Mouse (Mus musculus) gastrocnemius, postnatal 10 days (tissue): Measurements from ENCODE around the gene Kdm2a. TPM values are rescaled to one million over a fixed set of nuclear protein-coding genes. Genes with fewer than 3 reads are reported as not detected.
A peak's percentile ranks its signal among the peaks of the same experiment; 100 is the strongest.

Experiments used
- DNase-seq: peaks from one replicate; pipeline ENCODE4 v3.0.0; 2021; ENCODE audit warnings: mixed read lengths
- long read RNA-seq, 2 experiments: library from polyadenylated mRNA; stranded (forward); transcript quantifications; one replicate each; pipeline ENCODE4 v2.0.0; 2021
- total RNA-seq, 2 experiments: library from RNA; stranded (reverse); gene quantifications; 2 replicates each; pipeline ENCODE4 v1.2.3; 2021

The Kdm2a gene
- total RNA-seq: 10 to 100 TPM; 37.8 to 51.9 TPM
- long read RNA-seq, experiment 1, full-length matches to known transcripts: 1 of 13 reads
- long read RNA-seq, experiment 1, partial matches to known transcripts: 4 of 13 reads
- long read RNA-seq, experiment 1, other reads (novel, unspliced or antisense): 8 of 13 reads
- long read RNA-seq, experiment 2, full-length matches to known transcripts: 2 of 12 reads
- long read RNA-seq, experiment 2, partial matches to known transcripts: 3 of 12 reads
- long read RNA-seq, experiment 2, other reads (novel, unspliced or antisense): 7 of 12 reads

GRCm38 (mm10) chr19:4397798-4398629, at the start of gene Kdm2a:
Gene Kdm2a, minus strand, starts transcription at chr19:4398285.
- DNase-seq: peak; percentile 56

DNA sequence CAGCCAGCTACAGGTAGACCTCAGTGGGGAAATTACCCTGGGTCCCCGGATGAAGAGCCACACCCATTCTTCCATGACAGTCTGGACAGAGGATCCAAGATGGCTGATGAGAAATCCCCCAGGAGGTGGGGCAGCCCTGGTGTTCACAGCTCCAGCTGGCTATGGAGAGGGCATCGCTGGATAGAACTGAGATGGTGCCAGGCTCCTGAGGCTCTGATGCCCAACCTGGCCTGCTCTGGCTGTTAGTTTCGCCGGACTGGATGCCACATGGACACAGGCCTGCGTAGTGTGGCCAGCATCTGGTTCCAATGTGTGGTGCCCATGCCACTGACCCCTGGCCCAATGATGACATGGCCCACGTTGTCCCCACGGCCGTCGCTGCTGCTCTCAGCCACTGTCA, 49.4 kb upstream of the Kdm2a start:
- DNase-seq: no peak

- no peak for DNase-seq
Observed at GRCm38 (mm10) chr19:4446661-4447420, 48.8 kb upstream of the Kdm2a start.

- DNase-seq: peak; percentile 76
Observed at GRCm38 (mm10) chr19:4442408-4442807, 44.3 kb upstream of the Kdm2a start.

GRCm38 (mm10) chr19:4441621-4442161, 43.6 kb upstream of the Kdm2a start:
- no peak for DNase-seq

DNA sequence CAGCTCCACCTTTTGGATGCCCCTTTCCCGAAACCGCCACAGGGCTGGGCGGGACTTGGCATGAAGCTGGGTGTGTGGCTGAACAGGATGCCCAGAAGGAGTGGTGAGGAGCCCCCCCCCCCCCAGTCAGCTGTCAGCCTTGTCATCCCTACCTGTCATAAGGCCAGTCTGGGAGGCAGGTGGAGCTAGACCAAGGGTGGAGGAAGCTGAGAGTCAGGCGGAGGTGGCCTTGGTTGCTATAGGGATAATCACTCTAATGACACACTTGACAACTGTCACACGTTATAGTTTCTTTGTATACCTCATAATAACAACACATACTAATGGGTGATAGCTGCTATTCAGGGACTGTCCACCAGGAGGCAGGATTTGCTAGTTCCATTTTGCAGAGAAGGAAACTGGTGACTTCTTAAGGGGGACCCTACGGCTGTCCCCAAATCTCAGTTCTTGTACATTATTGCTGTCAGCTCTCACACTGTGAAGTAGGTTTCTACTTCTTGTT, 43.1 kb upstream of the Kdm2a start:
- DNase-seq: peak; percentile 45

GRCm38 (mm10) chr19:4440222-4440621, 42.1 kb upstream of the Kdm2a start:
- peak; percentile 22 for DNase-seq

DNA sequence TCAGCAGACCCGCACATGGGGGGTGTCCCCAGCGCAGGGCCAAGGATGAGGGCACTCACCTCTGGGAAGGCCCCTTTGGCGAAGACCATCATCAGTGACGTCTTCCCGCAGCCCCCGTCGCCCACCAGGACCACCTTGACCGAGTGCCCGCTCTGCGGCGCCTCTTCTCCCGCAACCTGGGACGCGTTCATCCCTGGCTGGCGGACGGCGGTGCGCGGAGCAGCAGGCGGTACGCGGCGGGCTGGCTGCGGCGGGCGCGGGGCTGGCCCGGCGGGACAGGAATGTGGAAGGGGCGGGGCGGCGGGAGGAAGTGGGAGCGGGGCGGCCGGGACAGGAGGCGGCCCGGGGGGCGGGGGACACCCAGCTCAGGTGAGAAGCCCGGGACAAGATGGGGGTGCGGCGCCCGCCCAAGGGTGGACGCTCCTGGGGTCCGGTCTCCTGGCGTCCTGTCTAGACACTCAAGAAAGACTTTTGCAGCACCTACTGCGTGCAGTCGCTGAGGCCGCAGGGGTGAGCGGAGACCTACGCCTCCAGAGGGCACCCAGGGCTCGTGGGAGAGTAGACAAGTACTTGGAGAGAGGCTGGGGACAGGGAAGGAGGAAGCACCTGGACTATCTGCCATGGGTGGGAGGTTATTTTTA, 41.2 kb upstream of the Kdm2a start, which contains the start of gene Rhod:
Gene Rhod, minus strand, starts transcription at position 272 of the 641 bp plus-strand sequence.
- DNase-seq: peak; percentile 65

GRCm38 (mm10) chr19:4438791-4439160, 40.7 kb upstream of the Kdm2a start:
- DNase-seq: no peak

- no peak for DNase-seq
Observed at GRCm38 (mm10) chr19:4437886-4438285, 39.8 kb upstream of the Kdm2a start.

DNA sequence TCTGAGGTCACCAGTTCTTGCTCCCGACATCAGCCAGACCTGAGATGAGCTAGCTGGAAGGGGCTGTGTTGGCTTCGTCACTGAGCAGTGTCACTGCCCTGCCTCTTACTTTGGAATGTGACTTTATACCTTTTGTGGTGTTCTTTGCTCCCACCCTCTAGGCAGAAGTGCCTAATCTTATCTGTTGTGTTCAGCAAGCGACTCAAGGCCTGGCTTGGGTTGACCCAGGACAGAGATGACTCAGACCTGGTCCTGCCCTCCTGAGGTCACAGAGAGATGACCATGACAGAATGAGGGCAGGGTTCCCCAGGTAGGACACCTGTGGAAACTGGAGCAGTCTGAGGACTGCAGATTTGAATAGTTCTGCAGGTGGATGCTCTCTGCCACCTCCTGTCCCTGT, 38.2 kb upstream of the Kdm2a start:
- no peak for DNase-seq

DNA sequence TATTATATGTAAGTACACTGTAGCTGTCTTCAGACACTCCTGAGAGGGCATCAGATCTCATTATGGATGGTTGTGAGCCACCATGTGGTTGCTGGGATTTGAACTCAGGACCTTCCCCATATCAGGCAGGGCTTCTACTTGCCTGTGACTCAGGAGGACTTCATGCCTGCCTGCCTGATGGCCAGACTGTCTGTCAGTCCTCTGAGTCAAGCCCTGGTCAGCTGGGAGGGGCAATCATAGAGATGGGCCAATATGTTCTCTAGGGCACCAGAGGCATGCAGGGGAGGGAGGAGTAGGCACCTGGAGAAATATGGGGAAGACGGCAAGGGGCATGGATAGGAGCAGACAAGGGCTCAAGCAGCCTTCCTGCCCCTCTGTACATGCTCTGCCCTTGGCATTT, 36.9 kb upstream of the Kdm2a start:
- no peak for DNase-seq

DNA sequence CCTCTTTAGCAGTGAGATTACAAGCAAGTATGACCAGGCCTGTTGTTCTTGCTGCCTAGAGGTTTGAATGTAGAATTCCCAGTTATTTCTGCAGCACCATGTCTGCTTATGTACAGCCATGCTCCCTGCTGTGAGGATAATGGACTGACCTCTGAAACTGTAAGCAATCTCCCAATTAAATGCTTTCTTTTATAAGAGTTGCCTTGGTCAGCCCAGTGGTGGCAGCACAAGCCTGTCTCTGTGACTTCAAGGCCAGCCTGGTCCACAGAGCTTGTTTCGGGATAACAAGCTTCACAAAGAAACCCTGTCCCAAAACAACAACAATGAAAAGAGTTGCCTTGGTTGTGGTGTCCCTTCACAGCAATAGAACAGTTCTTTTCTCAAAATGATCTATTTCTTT, 35.7 kb upstream of the Kdm2a start:
- DNase-seq: no peak

GRCm38 (mm10) chr19:4430091-4430620, 32.1 kb upstream of the Kdm2a start:
- DNase-seq: no peak

GRCm38 (mm10) chr19:4425610-4426366, 27.7 kb upstream of the Kdm2a start:
- DNase-seq: peak; percentile 43

DNA sequence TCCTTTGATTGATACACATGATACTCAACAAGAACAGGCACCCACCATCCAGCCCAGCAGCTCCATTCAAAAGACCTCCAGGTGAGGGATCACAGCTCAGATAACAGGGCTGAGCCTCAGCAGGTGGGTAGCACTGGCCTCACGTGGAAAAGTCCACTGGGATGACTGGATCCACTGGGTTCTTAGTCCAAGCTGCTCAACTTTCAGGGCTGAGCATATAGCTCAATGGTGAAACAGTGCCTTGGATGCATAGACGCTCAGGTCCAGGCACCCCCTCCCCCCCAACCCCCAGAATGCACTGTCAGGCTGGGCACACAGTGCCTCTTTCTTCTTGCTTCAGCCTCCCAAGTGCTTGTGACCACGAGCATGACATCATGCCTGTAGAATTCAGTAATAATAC, 24.9 kb upstream of the Kdm2a start:
- DNase-seq: no peak

- DNase-seq: no peak
Observed at GRCm38 (mm10) chr19:4422581-4422980, 24.5 kb upstream of the Kdm2a start.

DNA sequence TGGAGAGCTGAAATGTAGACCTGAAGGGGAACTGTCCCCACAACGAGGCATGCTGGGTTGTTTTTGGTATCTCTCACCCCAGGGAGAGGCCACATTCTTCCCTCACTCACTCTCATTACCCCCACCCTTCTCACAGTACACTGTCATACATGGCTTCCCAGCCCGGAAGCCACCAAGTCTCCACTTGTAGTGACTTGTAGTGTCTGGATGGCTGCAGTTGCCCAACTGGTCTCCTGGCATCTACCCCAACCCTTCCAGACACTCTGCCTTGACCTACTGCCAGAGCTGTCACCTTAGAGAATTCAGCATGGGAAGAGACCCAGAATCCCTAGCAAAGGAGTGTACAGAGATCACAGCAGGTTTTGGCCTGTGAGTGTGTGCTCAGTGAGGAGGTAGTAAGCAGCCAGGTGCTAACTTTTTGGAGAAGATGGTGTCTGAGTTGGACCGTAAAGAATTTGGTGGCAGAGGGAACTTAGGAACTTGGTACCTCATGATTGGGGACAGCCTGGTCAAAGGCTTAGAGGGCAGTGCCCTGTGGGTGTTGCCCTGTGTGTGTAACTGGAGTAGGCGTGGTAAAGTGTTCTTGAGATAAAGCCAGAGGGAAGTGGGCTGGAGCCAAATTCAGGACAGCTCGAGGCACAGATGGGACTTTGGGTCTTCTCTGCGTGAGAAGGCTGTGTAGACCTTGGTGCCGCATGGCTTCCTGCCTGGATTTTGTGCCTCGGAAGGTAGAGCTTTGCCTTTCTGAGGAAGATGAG, 22.2 kb upstream of the Kdm2a start:
- DNase-seq: no peak

- DNase-seq: no peak
Observed at GRCm38 (mm10) chr19:4419711-4420110, 21.6 kb upstream of the Kdm2a start.

- no peak for DNase-seq
Observed at GRCm38 (mm10) chr19:4417713-4418112, 19.6 kb upstream of the Kdm2a start.
